Mouse (Mus musculus): ENCODE results near the gene Pak3. TPM values are rescaled to one million over a fixed set of nuclear protein-coding genes. Genes with fewer than 3 reads are reported as not detected.

Pak3 gene
- polyA plus RNA-seq, 1 experiment from 2014 or later = 73.4 TPM

DNA sequence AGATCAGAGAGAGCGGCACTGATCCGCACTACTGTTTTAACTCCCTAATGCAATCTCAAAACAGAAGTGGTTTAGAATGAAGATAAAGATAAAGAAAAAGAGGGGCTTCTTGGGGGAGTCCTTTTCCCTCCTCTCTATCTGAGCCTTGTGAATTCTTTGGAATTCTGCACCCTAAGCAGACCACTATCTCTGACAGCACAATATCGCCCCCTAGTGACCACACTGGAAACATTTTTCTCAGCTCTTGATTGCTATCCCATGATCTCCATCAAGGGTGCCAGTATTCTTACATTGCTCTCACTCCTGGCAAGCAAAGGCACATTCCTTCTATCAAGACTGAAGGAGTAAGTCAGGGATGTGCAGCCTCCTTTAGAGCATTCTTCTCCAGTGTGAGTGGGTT lies 149.9 kb downstream of the Pak3 start:
- Histone ChIP-seq H3K9ac (no peak overlapping the region), H3K27ac (no peak overlapping the region), H3K4me2 (replicated peaks) (no peak overlapping the region), H3K4me1 (no peaks in the 10 kb centered on the region), H3K9me3 (no peaks in the 10 kb centered on the region), H3K36me3 (no peaks in the 10 kb centered on the region), H3K27me3 (replicated peaks) (0 out of 2 replicates have a peak, but pooled peaks cover 2% of the 10 kb centered on the region), H3K4me3 (no peak overlapping the region)
- WGBS = 50% methylated on average over 3 of the region's 3 CpGs
- ATAC-seq (ENCODE audit: low FRiP score, low read depth) = no peak

DNA sequence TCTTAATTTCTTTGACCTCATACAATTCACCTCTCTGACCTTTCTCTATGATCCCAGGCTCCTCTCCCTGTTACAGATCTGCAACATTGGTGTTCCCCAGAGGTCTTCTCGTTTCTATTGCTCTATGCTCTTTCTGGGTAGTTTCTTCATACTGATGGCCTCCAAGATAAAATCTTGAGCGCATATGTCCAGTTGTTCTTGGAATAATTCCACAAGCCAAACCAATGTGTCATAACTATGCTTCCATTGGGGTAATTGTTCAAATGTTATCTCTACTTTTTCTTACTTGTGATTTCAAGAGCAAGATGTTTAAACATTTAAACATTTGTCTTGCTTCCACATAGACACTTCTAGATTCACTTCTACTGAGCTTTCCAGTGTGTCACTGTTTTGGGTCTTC lies 160.2 kb downstream of the Pak3 start:
- ATAC-seq (ENCODE audit: low FRiP score, low read depth) = no peak
- Histone ChIP-seq H3K9ac (no peak overlapping the region), H3K36me3 (no peaks in the 10 kb centered on the region), H3K27ac (no peak overlapping the region), H3K9me3 (no peaks in the 10 kb centered on the region), H3K27me3 (replicated peaks) (no peaks in the 10 kb centered on the region), H3K4me1 (no peaks in the 10 kb centered on the region), H3K4me3 (no peak overlapping the region), H3K4me2 (replicated peaks) (no peak overlapping the region)
- WGBS = 86% methylated on average over 2 of the region's 2 CpGs

GRCm38 (mm10) chrX:143722250-143722649 lies 203.9 kb downstream of the Pak3 start:
- Histone ChIP-seq H3K4me2 (replicated peaks) (no peak overlapping the region), H3K9ac (no peak overlapping the region), H3K27me3 (replicated peaks) (no peaks in the 10 kb centered on the region), H3K4me3 (no peak overlapping the region), H3K27ac (no peak overlapping the region), H3K4me1 (no peaks in the 10 kb centered on the region), H3K9me3 (no peaks in the 10 kb centered on the region), H3K36me3 (no peaks in the 10 kb centered on the region)
- no peak for ATAC-seq (ENCODE audit: low FRiP score, low read depth)
- 95% methylated on average over 1 of the region's 1 CpGs for WGBS

DNA sequence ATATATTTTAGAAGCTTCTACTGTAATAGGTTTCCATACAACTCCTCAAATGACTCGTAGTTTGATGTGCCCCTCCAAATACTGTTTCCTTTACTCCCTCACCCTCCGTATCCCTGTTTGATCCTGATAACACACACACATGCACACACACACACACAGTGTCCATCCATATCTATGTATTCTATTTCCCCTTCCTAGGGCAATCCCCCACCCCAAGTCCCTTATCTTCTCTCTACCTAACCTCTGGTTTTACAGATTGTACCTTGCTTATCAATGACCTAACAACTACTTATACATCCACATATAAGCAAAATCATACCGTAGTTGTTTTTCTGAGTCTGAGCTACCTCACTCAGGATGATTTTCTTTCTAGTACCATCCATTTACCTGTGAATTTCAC lies 207.0 kb downstream of the Pak3 start:
- no peak overlapping the region for H3K4me3 ChIP-seq
- H3K27me3 ChIP-seq (replicated peaks) = no peaks in the 10 kb centered on the region
- H3K27ac ChIP-seq = no peak overlapping the region
- no peaks in the 10 kb centered on the region for H3K9me3 ChIP-seq
- no peaks in the 10 kb centered on the region for H3K36me3 ChIP-seq
- H3K4me2 ChIP-seq (replicated peaks) = no peak overlapping the region
- H3K4me1 ChIP-seq = no peaks in the 10 kb centered on the region
- no peak overlapping the region for H3K9ac ChIP-seq
- 93% methylated on average over 3 of the region's 3 CpGs for WGBS
- ATAC-seq (ENCODE audit: low FRiP score, low read depth) = no peak

DNA sequence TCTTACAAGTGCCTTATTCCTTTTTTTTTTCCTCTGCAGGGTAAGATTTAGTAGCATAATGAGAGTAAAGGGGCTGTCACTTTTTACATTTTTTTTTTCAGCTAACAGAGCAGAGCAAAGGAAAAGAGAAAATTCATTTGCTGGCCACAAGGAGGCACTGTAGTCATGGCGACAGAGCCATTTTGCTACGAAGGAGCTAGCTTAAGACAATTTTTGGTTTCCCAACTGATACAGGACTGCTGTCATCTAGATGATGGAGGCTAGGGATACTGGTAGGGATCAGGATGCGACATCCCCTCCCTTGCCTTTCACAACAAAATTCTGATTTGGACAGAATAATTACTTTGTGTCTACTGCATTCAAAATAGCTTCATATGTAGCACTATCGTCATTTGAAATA lies 217.6 kb downstream of the Pak3 start:
- ATAC-seq (ENCODE audit: low FRiP score, low read depth) = no peak
- H3K4me3 ChIP-seq = no peak overlapping the region
- no peaks in the 10 kb centered on the region for H3K36me3 ChIP-seq
- H3K27ac ChIP-seq = no peak overlapping the region
- 44% methylated on average over 4 of the region's 4 CpGs for WGBS
- H3K9me3 ChIP-seq = no peaks in the 10 kb centered on the region
- no peaks in the 10 kb centered on the region for H3K27me3 ChIP-seq (replicated peaks)
- H3K4me1 ChIP-seq = no peaks in the 10 kb centered on the region
- no peak overlapping the region for H3K4me2 ChIP-seq (replicated peaks)
- no peak overlapping the region for H3K9ac ChIP-seq

DNA sequence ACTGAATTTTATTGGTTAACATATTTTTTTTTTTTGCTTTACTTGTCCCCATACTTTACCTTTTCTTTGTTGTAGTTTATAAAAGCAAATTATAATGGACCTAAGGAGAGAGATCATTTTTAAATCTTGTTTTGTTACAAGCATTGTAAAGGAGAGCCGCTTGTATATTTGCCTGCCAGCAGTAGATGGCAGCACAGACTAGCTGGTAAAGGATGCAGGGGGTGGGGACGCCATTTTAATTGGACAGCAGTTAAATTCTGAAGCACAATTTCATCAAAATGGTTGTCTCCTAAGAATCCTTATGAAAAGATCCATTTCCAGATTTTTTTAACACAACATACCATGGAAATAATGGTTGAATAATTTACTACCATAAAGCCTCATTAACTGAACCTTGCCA lies 220.8 kb downstream of the Pak3 start:
- no peak overlapping the region for H3K4me2 ChIP-seq (replicated peaks)
- H3K36me3 ChIP-seq = no peaks in the 10 kb centered on the region
- no peaks in the 10 kb centered on the region for H3K4me1 ChIP-seq
- H3K9ac ChIP-seq = no peak overlapping the region
- no peak for ATAC-seq (ENCODE audit: low FRiP score, low read depth)
- H3K27me3 ChIP-seq (replicated peaks) = no peaks in the 10 kb centered on the region
- no peak overlapping the region for H3K27ac ChIP-seq
- H3K9me3 ChIP-seq = no peaks in the 10 kb centered on the region
- no peak overlapping the region for H3K4me3 ChIP-seq
- 14% methylated on average over 2 of the region's 2 CpGs for WGBS

- Histone ChIP-seq H3K36me3 (no peaks in the 10 kb centered on the region), H3K9ac (no peak overlapping the region), H3K27ac (no peak overlapping the region), H3K27me3 (replicated peaks) (no peaks in the 10 kb centered on the region), H3K4me2 (replicated peaks) (no peak overlapping the region), H3K9me3 (no peaks in the 10 kb centered on the region), H3K4me3 (no peak overlapping the region), H3K4me1 (no peaks in the 10 kb centered on the region)
- WGBS = 77% methylated on average over 3 of the region's 3 CpGs
- ATAC-seq (ENCODE audit: low FRiP score, low read depth) = no peak
Measured at GRCm38 (mm10) chrX:143762556-143762955, 244.2 kb downstream of the Pak3 start.

- WGBS = 92% methylated on average over 1 of the region's 1 CpGs
- Histone ChIP-seq H3K9ac (no peak overlapping the region), H3K9me3 (no peaks in the 10 kb centered on the region), H3K36me3 (no peaks in the 10 kb centered on the region), H3K27ac (no peak overlapping the region), H3K4me2 (replicated peaks) (no peak overlapping the region), H3K4me3 (no peak overlapping the region), H3K4me1 (no peaks in the 10 kb centered on the region), H3K27me3 (replicated peaks) (no peaks in the 10 kb centered on the region)
- no peak for ATAC-seq (ENCODE audit: low FRiP score, low read depth)
Measured at GRCm38 (mm10) chrX:143815948-143816347, 297.6 kb downstream of the Pak3 start.

DNA sequence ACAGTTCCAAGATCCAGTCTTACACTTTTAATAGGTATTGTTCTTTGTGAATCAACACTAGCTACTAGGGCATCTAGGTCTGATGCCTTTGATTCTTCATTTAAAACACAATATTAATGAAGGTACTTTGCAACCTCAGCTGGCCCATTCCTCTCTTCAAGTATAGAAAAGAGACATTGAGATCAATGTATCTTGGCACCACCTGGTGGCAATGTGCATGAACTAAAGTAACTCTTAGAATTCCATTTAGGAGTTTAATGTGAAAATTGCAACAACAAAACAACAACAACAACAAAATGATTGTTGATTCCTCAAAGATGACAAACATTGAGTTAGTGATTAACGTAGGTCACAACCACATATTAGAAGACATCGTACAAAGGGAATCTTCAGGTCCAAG lies 300.6 kb downstream of the Pak3 start:
- no peak overlapping the region for H3K4me2 ChIP-seq (replicated peaks)
- ATAC-seq (ENCODE audit: low FRiP score, low read depth) = no peak

DNA sequence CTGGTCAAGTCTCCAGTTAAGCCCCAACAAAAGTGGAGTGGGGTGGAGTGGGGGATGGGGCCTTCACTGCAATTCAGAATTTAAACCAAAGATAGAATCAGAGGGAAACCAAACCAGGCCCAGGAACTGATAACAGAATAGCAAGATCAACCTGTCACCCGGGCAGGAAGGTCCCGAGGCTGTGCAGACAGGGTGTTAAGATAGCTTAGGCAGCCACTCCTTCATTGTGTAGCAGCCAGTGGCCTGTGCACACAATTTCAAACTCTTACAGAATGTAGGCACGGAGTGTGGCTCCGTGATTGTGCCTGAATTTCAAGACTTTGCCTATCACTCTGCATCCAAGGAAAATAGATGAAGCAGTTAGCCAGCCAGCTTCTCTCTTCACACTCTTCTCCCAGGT lies 308.1 kb downstream of the Pak3 start:
- no peaks in the 10 kb centered on the region for H3K27me3 ChIP-seq (replicated peaks)
- no peak overlapping the region for H3K4me2 ChIP-seq (replicated peaks)
- no peaks in the 10 kb centered on the region for H3K4me1 ChIP-seq
- H3K4me3 ChIP-seq = no peak overlapping the region; the same call in 1 of the 2 replicates
- no peak overlapping the region for H3K27ac ChIP-seq
- no peaks in the 10 kb centered on the region for H3K9me3 ChIP-seq
- no peak overlapping the region for H3K9ac ChIP-seq
- 81% methylated on average over 4 of the region's 4 CpGs for WGBS
- no peak for ATAC-seq (ENCODE audit: low FRiP score, low read depth)
- no peaks in the 10 kb centered on the region for H3K36me3 ChIP-seq

More for the DNA sequence above, 300.6 kb downstream of the Pak3 start:
- no peak overlapping the region for H3K27ac ChIP-seq
- no peaks in the 10 kb centered on the region for H3K9me3 ChIP-seq
- no peaks in the 10 kb centered on the region for H3K36me3 ChIP-seq
- H3K4me3 ChIP-seq = no peak overlapping the region
- no peaks in the 10 kb centered on the region for H3K4me1 ChIP-seq
- no peaks in the 10 kb centered on the region for H3K27me3 ChIP-seq (replicated peaks)
- WGBS = 90% methylated on average over 2 of the region's 2 CpGs
- H3K9ac ChIP-seq = no peak overlapping the region

GRCm38 (mm10) chrX:143827212-143827611 lies 308.8 kb downstream of the Pak3 start, which contains the start of gene Capn6:
TSS of gene Capn6 (minus strand) at chrX:143827414.
- H3K4me2 ChIP-seq (replicated peaks) = no peak within 1 kb of the TSS
- H3K36me3 ChIP-seq = no peaks in the 10 kb centered on the region
- H3K4me1 ChIP-seq = no peaks in the 10 kb centered on the region
- H3K9me3 ChIP-seq = no peaks in the 10 kb centered on the region
- H3K27ac ChIP-seq = no peak within 1 kb of the TSS
- H3K9ac ChIP-seq = no peak within 1 kb of the TSS
- no peaks in the 10 kb centered on the region for H3K27me3 ChIP-seq (replicated peaks)
- ATAC-seq (ENCODE audit: low FRiP score, low read depth) = no peak
- WGBS = 51% methylated on average over 4 of the region's 4 CpGs
- no peak within 1 kb of the TSS; the same call in 1 of the 2 replicates for H3K4me3 ChIP-seq

- H3K4me1 ChIP-seq = no peaks in the 10 kb centered on the region
- no peaks in the 10 kb centered on the region for H3K27me3 ChIP-seq (replicated peaks)
- H3K27ac ChIP-seq = no peak overlapping the region
- no peak overlapping the region for H3K4me2 ChIP-seq (replicated peaks)
- 68% methylated on average over 3 of the region's 3 CpGs for WGBS
- H3K9me3 ChIP-seq = no peaks in the 10 kb centered on the region
- no peak overlapping the region for H3K4me3 ChIP-seq
- no peaks in the 10 kb centered on the region for H3K36me3 ChIP-seq
- no peak for ATAC-seq (ENCODE audit: low FRiP score, low read depth)
- H3K9ac ChIP-seq = no peak overlapping the region
Measured at GRCm38 (mm10) chrX:143846637-143847036, 328.2 kb downstream of the Pak3 start.

Data from neural tube, embryonic 12.5 days (tissue).